Mouse (Mus musculus) myocyte (in vitro differentiated cells): ENCODE data around the gene Sept7. TPM values are rescaled to one million over a fixed set of nuclear protein-coding genes. Genes with fewer than 3 reads are reported as not detected.

Experiments
- H3K27me3 ChIP-seq: one replicate; pipeline ENCODE4 v1.6.1; 2011; ENCODE audit not compliant: control insufficient read depth, insufficient read depth, insufficient read length
- H3K36me3 ChIP-seq: one replicate; pipeline ENCODE4 v1.6.1; 2011; ENCODE audit not compliant: control insufficient read depth, insufficient read depth
- H3K4me2 ChIP-seq: one replicate; pipeline ENCODE4 v1.6.1; 2011; ENCODE audit warnings: low read depth, control low read depth
- H3K4me3 ChIP-seq: one replicate; pipeline ENCODE4 v1.5.1; 2011; ENCODE audit warnings: mild to moderate bottlenecking, control low read depth, moderate library complexity
- H3K79me2 ChIP-seq: one replicate; pipeline ENCODE4 v1.6.1; 2011; ENCODE audit not compliant: control insufficient read depth, insufficient read depth
- H3ac ChIP-seq: one replicate; pipeline ENCODE4 v1.6.1; 2011; ENCODE audit not compliant: control insufficient read depth, insufficient read length
- CEBPB ChIP-seq: IDR thresholded peaks from 2 replicates; pipeline ENCODE4 v1.6.1; 2011; ENCODE audit warnings: mild to moderate bottlenecking, moderate library complexity; ENCODE audit not compliant: poor library complexity, insufficient read depth, severe bottlenecking
- E2F4 ChIP-seq: IDR thresholded peaks from one replicate; pipeline ENCODE4 v1.6.1; 2011; ENCODE audit warnings: mild to moderate bottlenecking, control low read depth, moderate library complexity; ENCODE audit not compliant: insufficient read depth
- MAX ChIP-seq: IDR thresholded peaks from one replicate; pipeline ENCODE4 v1.6.1; 2011; ENCODE audit warnings: low read depth, mild to moderate bottlenecking, control low read depth
- MYOD1 ChIP-seq, 3 experiments: IDR thresholded peaks; one replicate each; pipeline ENCODE4 v1.6.1; 2011; ENCODE audit warnings: control low read depth in 2 of 3, low read depth in 2 of 3, mild to moderate bottlenecking in 2 of 3, moderate library complexity in 1 of 3; ENCODE audit not compliant: insufficient read length in 2 of 3, control insufficient read depth in 1 of 3
- MYOG ChIP-seq, 3 experiments: IDR thresholded peaks; one replicate each; pipeline ENCODE4 v1.6.1; 2011; ENCODE audit warnings: control low read depth in 2 of 3, low read depth in 2 of 3, mild to moderate bottlenecking in 2 of 3; ENCODE audit not compliant: insufficient read length in 2 of 3, control insufficient read depth in 1 of 3, insufficient read depth in 1 of 3
- POLR2A ChIP-seq: IDR thresholded peaks from one replicate; pipeline ENCODE4 v1.6.1; 2011; ENCODE audit warnings: low read depth, mild to moderate bottlenecking, control low read depth, moderate library complexity; ENCODE audit not compliant: insufficient read length
- POLR2AphosphoS2 ChIP-seq: IDR thresholded peaks from one replicate; pipeline ENCODE4 v1.6.1; 2011; ENCODE audit warnings: low read depth, control low read depth; ENCODE audit not compliant: insufficient read length
- REST ChIP-seq: IDR thresholded peaks from one replicate; pipeline ENCODE4 v1.6.1; 2011; ENCODE audit warnings: mild to moderate bottlenecking, control low read depth, moderate library complexity; ENCODE audit not compliant: insufficient read depth, insufficient read length
- SRF ChIP-seq: IDR thresholded peaks from one replicate; pipeline ENCODE4 v1.6.1; 2011; ENCODE audit warnings: low read depth; ENCODE audit not compliant: control insufficient read depth, insufficient read length
- TCF12 ChIP-seq: IDR thresholded peaks from one replicate; pipeline ENCODE4 v1.6.1; 2011; ENCODE audit warnings: mild to moderate bottlenecking, control low read depth; ENCODE audit not compliant: poor library complexity, insufficient read depth, severe bottlenecking
- TCF3 ChIP-seq: IDR thresholded peaks from one replicate; pipeline ENCODE4 v1.6.1; 2011; ENCODE audit warnings: low read depth, control low read depth; ENCODE audit not compliant: insufficient read length
- USF1 ChIP-seq: IDR thresholded peaks from one replicate; pipeline ENCODE4 v1.6.1; 2011; ENCODE audit warnings: low read depth, mild to moderate bottlenecking, control low read depth, moderate library complexity
- polyA plus RNA-seq: library from polyadenylated mRNA; unstranded; fragments of >200 nt; fragmentation: generic; extraction: Trizol; gene quantifications from one replicate; pipeline ENCODE4 v1.2.1, GENCODE M21; 2012; ENCODE audit warnings: missing spikeins

Gene Sept7
- polyA plus RNA-seq, 1 experiment = 43.8 TPM

GRCm38 (mm10) chr9:25215411-25215810 lies 36.8 kb upstream of the Sept7 start:
- no peaks in the 10 kb centered on the region for H3K79me2 ChIP-seq
- H3K27me3 ChIP-seq = no peaks in the 10 kb centered on the region
- H3K4me2 ChIP-seq = no peak overlapping the region
- H3K36me3 ChIP-seq = no peaks in the 10 kb centered on the region
- TF ChIP-seq MAX = no peak
- no peak for TF ChIP-seq E2F4
- TF ChIP-seq MYOD1 (IDR thresholded peaks at IDR 0.05; ENCODE audit: control insufficient read depth in 1 of 3, insufficient read length in 2 of 3, low read depth in 2 of 3) = no peak
- no peak for TF ChIP-seq TCF3
- TF ChIP-seq SRF = no peak
- TF ChIP-seq USF1 = no peak
- no peak overlapping the region for H3K4me3 ChIP-seq
- H3ac ChIP-seq = no peak overlapping the region

- no peak for TF ChIP-seq MAX
- TF ChIP-seq POLR2AphosphoS2 = no peak
- no peak for TF ChIP-seq MYOG (IDR thresholded peaks at IDR 0.05; ENCODE audit: control insufficient read depth in 1 of 3, insufficient read depth in 1 of 3, insufficient read length in 2 of 3, low read depth in 2 of 3)
- TF ChIP-seq TCF3 = no peak
- H3ac ChIP-seq = no peak overlapping the region
These were observed 36.0 kb upstream of the Sept7 start for GRCm38 (mm10) chr9:25216210-25216609.

GRCm38 (mm10) chr9:25218954-25219353 lies 33.3 kb upstream of the Sept7 start:
- H3ac ChIP-seq = no peak overlapping the region
- no peak overlapping the region for H3K4me3 ChIP-seq
- TF ChIP-seq E2F4 (no peak), USF1 (no peak), MYOD1 (IDR thresholded peaks at IDR 0.05; ENCODE audit: control insufficient read depth in 1 of 3, insufficient read length in 2 of 3, low read depth in 2 of 3) (no peak), MYOG (IDR thresholded peaks at IDR 0.05; ENCODE audit: control insufficient read depth in 1 of 3, insufficient read depth in 1 of 3, insufficient read length in 2 of 3, low read depth in 2 of 3) (no peak), POLR2AphosphoS2 (no peak), CEBPB (no peak), MAX (no peak), POLR2A (no peak), TCF3 (no peak), REST (no peak), SRF (no peak), TCF12 (no peak)
- H3K4me2 ChIP-seq = no peak overlapping the region
- H3K36me3 ChIP-seq = no peaks in the 10 kb centered on the region
- no peaks in the 10 kb centered on the region for H3K79me2 ChIP-seq
- H3K27me3 ChIP-seq = no peaks in the 10 kb centered on the region

More at GRCm38 (mm10) chr9:25216210-25216609, 36.0 kb upstream of the Sept7 start:
- no peak overlapping the region for H3K4me2 ChIP-seq
- no peaks in the 10 kb centered on the region for H3K79me2 ChIP-seq
- no peaks in the 10 kb centered on the region for H3K27me3 ChIP-seq
- H3K4me3 ChIP-seq = no peak overlapping the region
- no peaks in the 10 kb centered on the region for H3K36me3 ChIP-seq

- Histone ChIP-seq H3K36me3 (no peaks in the 10 kb centered on the region), H3ac (no peak overlapping the region), H3K4me3 (no peak overlapping the region), H3K79me2 (no peaks in the 10 kb centered on the region), H3K27me3 (no peaks in the 10 kb centered on the region), H3K4me2 (no peak overlapping the region)
- TF ChIP-seq SRF = no peak
- TF ChIP-seq TCF12 = no peak
- no peak for TF ChIP-seq MYOD1 (IDR thresholded peaks at IDR 0.05; ENCODE audit: control insufficient read depth in 1 of 3, insufficient read length in 2 of 3, low read depth in 2 of 3)
- no peak for TF ChIP-seq POLR2A
- TF ChIP-seq TCF3 = no peak
- no peak for TF ChIP-seq USF1
- no peak for TF ChIP-seq E2F4
- TF ChIP-seq REST = no peak
- TF ChIP-seq MYOG (IDR thresholded peaks at IDR 0.05; ENCODE audit: control insufficient read depth in 1 of 3, insufficient read depth in 1 of 3, insufficient read length in 2 of 3, low read depth in 2 of 3) = no peak
- no peak for TF ChIP-seq MAX
- no peak for TF ChIP-seq POLR2AphosphoS2
- TF ChIP-seq CEBPB = no peak
These were observed 32.4 kb upstream of the Sept7 start for GRCm38 (mm10) chr9:25219882-25220281.

GRCm38 (mm10) chr9:25224959-25225358 lies 27.3 kb upstream of the Sept7 start:
- no peak overlapping the region for H3K4me2 ChIP-seq
- no peak overlapping the region for H3K4me3 ChIP-seq
- no peaks in the 10 kb centered on the region for H3K36me3 ChIP-seq
- H3K79me2 ChIP-seq = no peaks in the 10 kb centered on the region
- H3ac ChIP-seq = no peak overlapping the region
- H3K27me3 ChIP-seq = no peaks in the 10 kb centered on the region
- TF ChIP-seq E2F4 (no peak), SRF (no peak), MYOG (IDR thresholded peaks at IDR 0.05; ENCODE audit: control insufficient read depth in 1 of 3, insufficient read depth in 1 of 3, insufficient read length in 2 of 3, low read depth in 2 of 3) (no peak), MYOD1 (IDR thresholded peaks at IDR 0.05; ENCODE audit: control insufficient read depth in 1 of 3, insufficient read length in 2 of 3, low read depth in 2 of 3) (no peak), POLR2A (no peak)
